Mouse (Mus musculus): ENCODE measurements around the gene Mndal.
"Not testable (repeated sequence)": the region's sequence is repeated elsewhere in the genome, so short reads cannot be mapped to it uniquely, and the experiment has no call there.

DNA sequence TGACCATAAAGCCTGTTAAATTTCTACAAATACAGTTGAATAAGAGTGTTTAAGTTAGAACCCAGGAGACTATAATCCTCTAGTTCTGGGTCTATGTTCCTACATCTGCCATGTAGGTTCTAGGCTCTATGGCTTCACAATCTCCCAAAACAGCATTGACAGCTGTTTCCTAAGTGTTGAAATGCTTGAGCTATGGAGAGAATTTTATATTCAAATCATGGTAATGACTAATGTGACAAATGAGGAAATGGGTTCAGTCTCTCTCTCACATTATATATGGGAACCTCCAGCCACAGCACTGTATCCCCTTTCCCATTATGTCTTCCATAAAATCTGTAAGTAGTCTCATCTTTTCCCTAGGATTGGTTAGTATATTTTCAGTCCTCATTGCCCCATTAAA, 33.9 kb downstream of the Mndal start:
- not testable (repeated sequence) for TF ChIP-seq CTCF (IDR thresholded peaks at IDR 0.05); POLR2A (IDR thresholded peaks at IDR 0.05; ENCODE audit: insufficient read depth, low read depth, low read length); EP300 (IDR thresholded peaks at IDR 0.05; ENCODE audit: insufficient read depth, low read depth, low read length)

Data from heart, adult 2 months (tissue).